8 mouse cellular contexts compared by ENCODE assay signal in the genomic region with DNA sequence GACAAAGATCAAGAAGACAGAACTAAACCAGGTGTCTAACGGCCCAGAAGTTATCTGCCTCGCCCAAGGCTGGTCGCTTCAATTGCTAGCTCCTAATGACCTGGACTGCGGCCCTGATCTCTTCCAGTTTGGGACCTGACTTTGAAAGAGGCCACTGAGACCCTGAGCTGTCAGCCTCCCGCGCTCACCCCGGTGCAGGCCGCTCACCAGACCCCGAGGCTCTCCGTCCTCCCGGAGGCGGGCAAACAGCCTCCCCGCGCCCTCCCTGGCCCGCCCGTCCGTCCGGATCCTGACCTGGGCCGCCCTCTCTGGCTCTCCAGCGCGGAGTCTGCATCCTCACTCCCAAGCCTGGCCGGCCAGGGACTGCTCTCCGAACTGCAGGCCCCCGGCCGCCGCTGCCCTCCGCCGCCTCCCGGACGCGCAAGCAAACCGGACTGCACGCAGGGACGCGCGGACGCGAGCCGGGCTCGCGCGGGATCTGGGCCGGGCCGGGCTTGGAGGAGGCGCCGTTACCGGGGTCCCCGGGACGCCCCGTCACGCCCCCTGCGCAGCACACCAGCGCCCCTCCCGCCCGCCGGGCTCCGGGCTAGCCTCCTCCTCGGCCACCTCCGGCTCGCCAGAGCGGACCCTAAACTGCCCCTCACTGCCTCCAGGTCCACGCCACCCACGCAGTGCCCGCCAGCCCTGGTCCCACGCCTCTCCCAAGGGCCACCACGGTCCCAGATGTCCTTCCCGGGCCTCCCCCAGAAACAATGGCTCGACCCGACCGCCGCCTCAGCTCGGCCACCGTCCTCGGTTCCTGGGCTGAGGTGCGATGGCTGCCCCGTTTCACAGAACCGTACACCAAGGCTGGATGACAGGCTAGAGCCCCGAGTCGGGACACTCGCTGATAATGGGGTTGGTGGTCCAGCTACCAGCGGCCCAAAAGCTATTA. TPM values are rescaled to one million over a fixed set of nuclear protein-coding genes. Genes with fewer than 3 reads are reported as not detected.
DNase-seq lines count a peak whose midpoint lies in the region; ATAC-seq lines count a peak whose summit lies in the region.

No protein-coding gene starts in this region.

- under 1% methylated on average over 72 of the region's 81 CpGs for whole genome bisulfite sequencing in intestine, embryonic 15.5 days
- WGBS in midbrain, embryonic 10.5 days: under 1% methylated on average over 81 of the region's 81 CpGs

- H3K9me3 ChIP-seq in intestine, embryonic 15.5 days: no peaks in the 10 kb centered on the region
- H3K9me3 ChIP-seq in midbrain, embryonic 10.5 days (replicated peaks): no peaks in the 10 kb centered on the region

- intact Hi-C loops in gastrocnemius, postnatal 36 days (cut with DNase I): loop anchor here (2.0 kb wide), 1 partner anchor 105 kb away; no protein-coding TSS in a partner anchor
- intact Hi-C loops in left cerebral cortex, postnatal 4 days (cut with DNase I): loop anchor here (5.0 to 10.0 kb wide), 2 partner anchors 82 to 131 kb away; no protein-coding TSS in a partner anchor

- no peaks in the 10 kb centered on the region for H3K36me3 ChIP-seq in intestine, embryonic 15.5 days
- no peaks in the 10 kb centered on the region for H3K36me3 ChIP-seq in midbrain, embryonic 10.5 days

- no peaks in the 10 kb centered on the region for H3K27me3 ChIP-seq in intestine, embryonic 15.5 days (replicated peaks)
- peaks cover 38% of the 10 kb centered on the region for H3K27me3 ChIP-seq in midbrain, embryonic 10.5 days (ENCODE audit: low read depth, poor library complexity, severe bottlenecking)

- peak; percentile 56 for ATAC-seq in intestine, embryonic 15.5 days
- ATAC-seq in megakaryocyte-erythroid progenitor cell, adult 5-6 weeks (replicated peaks; ENCODE audit: low FRiP score, low TSS enrichment, poor library complexity, severe bottlenecking): no peak

- H3K9ac ChIP-seq in intestine, embryonic 15.5 days: peak overlapping the region; percentile 95

- peak; percentile 77 to 79 for DNase-seq in adrenal gland, adult 18-20 months (ENCODE audit: low spot score in 2 of 2)
- DNase-seq in embryo, embryonic 10 days (ENCODE audit: low spot score): peak; percentile 66
- peak; percentile 63 to 70 for DNase-seq in gastrocnemius, postnatal 36 days
- DNase-seq in left cerebral cortex, postnatal 4 days: peak; percentile 66
- DNase-seq in midbrain, embryonic 10.5 days (ENCODE audit: low spot score): peak; percentile 74
- DNase-seq in right cerebral cortex, postnatal 4 days: peak; percentile 67

- H3K4me1 ChIP-seq in intestine, embryonic 15.5 days (replicated peaks): peaks cover 34% of the 10 kb centered on the region
- peaks cover 59% of the 10 kb centered on the region for H3K4me1 ChIP-seq in midbrain, embryonic 10.5 days

- peak overlapping the region; percentile 98 for H3K27ac ChIP-seq in intestine, embryonic 15.5 days
- H3K27ac ChIP-seq in midbrain, embryonic 10.5 days (replicated peaks): peak overlapping the region; percentile 97

- peak overlapping the region; percentile 83 for H3K4me2 ChIP-seq in intestine, embryonic 15.5 days (replicated peaks)

- H3K4me3 ChIP-seq in intestine, embryonic 15.5 days (replicated peaks): peak overlapping the region; percentile 90
- peak overlapping the region; percentile 98 for H3K4me3 ChIP-seq in midbrain, embryonic 10.5 days

RNA-seq across cellular contexts. Expression of a gene that starts 1.4 kb away (rescaled TPM):
- 10 to 100 TPM; 45.4 to 56.8 TPM for total RNA-seq in adrenal gland, adult 18-20 months (2021)
- 10 to 100 TPM; 26.4 to 32.8 TPM for total RNA-seq in gastrocnemius, postnatal 36 days (2021)
- 15.9 and 17.5 TPM in 2 replicates for polyA plus RNA-seq in intestine, embryonic 15.5 days (2015; fragmentation: Nextera tagmentation; extraction: Ambion mirVana)
- 100 to 1,000 TPM; 278 to 290 TPM for total RNA-seq in left cerebral cortex, postnatal 4 days (2021)
- polyA plus RNA-seq in midbrain, embryonic 10.5 days (2016; fragmentation: Nextera tagmentation; extraction: Ambion mirVana): 19.0 and 24.6 TPM in 2 replicates
- total RNA-seq in megakaryocyte-erythroid progenitor cell, adult 5-6 weeks (2014; fragmentation: Nextera tagmentation): 14.7 and 26.2 TPM in 2 replicates
- total RNA-seq in megakaryocyte-erythroid progenitor cell, adult 5-6 weeks (2017): 7.2 and 7.5 TPM in 2 replicates

Comparison
In these comparisons a context has a peak if more than half of its experiments do, and no peak if none do; other contexts are left out.
1. RNA of a gene that starts 1.4 kb away (total RNA-seq): 278 to 290 TPM in left cerebral cortex, postnatal 4 days; 45.4 to 56.8 TPM in adrenal gland, adult 18-20 months, 26.4 to 32.8 TPM in gastrocnemius, postnatal 36 days and 7.2 to 26.2 TPM in megakaryocyte-erythroid progenitor cell, adult 5-6 weeks; every median in the first group is over 4 times any median in the second.
2. Peak in every context shown above with its lines, with median percentiles within 50 percentile points of each other: DNase-seq.